Mouse (Mus musculus) brown adipose tissue, adult 24 weeks (tissue): ENCODE data around the gene Foxf2. TPM values are rescaled to one million over a fixed set of nuclear protein-coding genes. Genes with fewer than 3 reads are reported as not detected.

Source experiments
- H3K27ac ChIP-seq: fragments of 200-500 bp; replicated peaks from 2 replicates; pipeline ENCODE4 v1.5.1; 2012; ENCODE audit warnings: low read depth, mild to moderate bottlenecking, low read length
- H3K4me1 ChIP-seq: fragments of 200-500 bp; 2 replicates; pipeline ENCODE4 v1.6.1; 2012; ENCODE audit warnings: low read length, mixed read lengths; ENCODE audit not compliant: control insufficient read depth, insufficient read depth, insufficient read length
- H3K4me3 ChIP-seq: fragments of 200-500 bp; 2 replicates; pipeline ENCODE4 v1.5.1; 2012; ENCODE audit warnings: low read depth, mild to moderate bottlenecking, low read length, moderate library complexity; ENCODE audit not compliant: insufficient read depth
- polyA plus RNA-seq: library from polyadenylated mRNA; stranded (reverse); fragments of >200 nt; gene quantifications from 2 replicates; pipeline ENCODE4 v1.2.4, GENCODE M21; 2012; ENCODE audit not compliant: missing spikeins, insufficient read depth, insufficient read length

Gene Foxf2
- polyA plus RNA-seq, 1 experiment, result not detected

GRCm38 (mm10) chr13:31631291-31631690, 5.7 kb downstream of the Foxf2 start:
- H3K4me3 ChIP-seq, result no peak overlapping the region
- no peak overlapping the region for H3K27ac ChIP-seq
- no peaks in the 10 kb centered on the region for H3K4me1 ChIP-seq

- Histone ChIP-seq H3K27ac (no peak overlapping the region), H3K4me1 (no peaks in the 10 kb centered on the region), H3K4me3 (no peak overlapping the region)
These were observed 6.8 kb downstream of the Foxf2 start for GRCm38 (mm10) chr13:31632450-31632849.

- Histone ChIP-seq H3K27ac (no peak overlapping the region), H3K4me3 (no peak overlapping the region), H3K4me1 (no peaks in the 10 kb centered on the region)
These were observed 7.6 kb downstream of the Foxf2 start for GRCm38 (mm10) chr13:31633259-31633658.

- H3K27ac ChIP-seq, result no peak overlapping the region
- no peak overlapping the region for H3K4me3 ChIP-seq
- H3K4me1 ChIP-seq, result no peaks in the 10 kb centered on the region
These were observed 9.9 kb downstream of the Foxf2 start for GRCm38 (mm10) chr13:31635546-31635945.

- no peaks in the 10 kb centered on the region for H3K4me1 ChIP-seq
- H3K27ac ChIP-seq, result no peak overlapping the region
These were observed 15.9 kb downstream of the Foxf2 start for GRCm38 (mm10) chr13:31641517-31641916.

GRCm38 (mm10) chr13:31652131-31652745, 26.6 kb downstream of the Foxf2 start:
- no peak overlapping the region for H3K4me3 ChIP-seq
- no peaks in the 10 kb centered on the region for H3K4me1 ChIP-seq
- H3K27ac ChIP-seq, result no peak overlapping the region

More at GRCm38 (mm10) chr13:31641517-31641916, 15.9 kb downstream of the Foxf2 start:
- no peak overlapping the region for H3K4me3 ChIP-seq

- Histone ChIP-seq H3K27ac (no peak overlapping the region), H3K4me1 (no peaks in the 10 kb centered on the region), H3K4me3 (no peak overlapping the region)
These were observed 30.6 kb downstream of the Foxf2 start for GRCm38 (mm10) chr13:31656249-31656648.

- no peak overlapping the region for H3K27ac ChIP-seq
- no peak overlapping the region for H3K4me3 ChIP-seq
- no peaks in the 10 kb centered on the region for H3K4me1 ChIP-seq
These were observed 32.6 kb downstream of the Foxf2 start for GRCm38 (mm10) chr13:31658212-31658611.

GRCm38 (mm10) chr13:31658963-31659362, 33.3 kb downstream of the Foxf2 start:
- Histone ChIP-seq H3K4me1 (no peaks in the 10 kb centered on the region), H3K27ac (no peak overlapping the region), H3K4me3 (no peak overlapping the region)

- Histone ChIP-seq H3K4me3 (no peak overlapping the region), H3K4me1 (no peaks in the 10 kb centered on the region)
These were observed 35.6 kb downstream of the Foxf2 start for GRCm38 (mm10) chr13:31661211-31661610.

GRCm38 (mm10) chr13:31665376-31665775, 39.8 kb downstream of the Foxf2 start:
- no peak overlapping the region for H3K27ac ChIP-seq
- H3K4me3 ChIP-seq, result no peak overlapping the region
- H3K4me1 ChIP-seq, result no peaks in the 10 kb centered on the region

More at GRCm38 (mm10) chr13:31661211-31661610, 35.6 kb downstream of the Foxf2 start:
- no peak overlapping the region for H3K27ac ChIP-seq

GRCm38 (mm10) chr13:31667919-31668524, 42.4 kb downstream of the Foxf2 start:
- no peaks in the 10 kb centered on the region for H3K4me1 ChIP-seq
- H3K4me3 ChIP-seq, result no peak overlapping the region
- no peak overlapping the region for H3K27ac ChIP-seq

GRCm38 (mm10) chr13:31672093-31672492, 46.5 kb downstream of the Foxf2 start:
- no peak overlapping the region for H3K27ac ChIP-seq
- H3K4me3 ChIP-seq, result no peak overlapping the region
- H3K4me1 ChIP-seq, result no peaks in the 10 kb centered on the region
